In the genomic region with DNA sequence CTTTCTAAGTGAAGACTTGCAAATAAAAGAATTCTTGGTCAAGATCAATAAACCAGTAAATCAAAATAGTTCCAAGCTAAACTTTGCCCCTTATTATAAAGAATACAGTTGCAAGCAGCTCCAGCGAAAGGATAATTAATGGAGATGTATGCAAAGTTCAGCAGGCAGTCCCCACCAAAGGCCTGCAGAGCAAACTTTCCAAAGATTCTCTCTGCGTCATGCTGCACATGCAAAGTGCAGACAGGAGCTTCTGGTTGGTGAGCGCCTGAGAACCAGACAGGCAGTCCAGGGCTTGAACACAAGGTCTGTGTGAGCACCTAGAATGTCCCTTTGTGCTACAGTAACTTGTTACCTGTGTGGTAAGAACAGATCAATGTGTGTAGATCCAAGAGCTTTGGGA, we compare ENCODE assay signal across 17 mouse cellular contexts.
"Had no signal": no experiment of that assay in that cellular context is flagged by ENCODE, and none has a peak within 500 bp of the region (broad histone marks: within the 10 kb centered on the region; RNA-seq: fewer than 3 reads in every experiment).

No protein-coding gene starts in this region.

- ATAC-seq: intestine, embryonic 16.5 days; liver, postnatal 0 days; lung, postnatal 0 days had no signal

- DNase-seq: kidney, adult 18-20 months; kidney, adult 9 months; kidney, postnatal 14 days; kidney, postnatal 4 days; left cerebral cortex, postnatal 4 days; liver, postnatal 0 days; lung, embryonic 14.5 days; thymus, adult 2 months; thymus, postnatal 14 days; thymus, postnatal 4 days had no signal

- H3K4me3 ChIP-seq: limb, embryonic 12.5 days; limb, embryonic 15.5 days had no signal

- H3K9me3 ChIP-seq: limb, embryonic 12.5 days; limb, embryonic 15.5 days had no signal

- H3K27ac ChIP-seq: limb, embryonic 12.5 days; limb, embryonic 15.5 days; liver, embryonic 14.5 days; macrophage had no signal

- H3K27me3 ChIP-seq: limb, embryonic 12.5 days; limb, embryonic 15.5 days had no signal

- H3K9ac ChIP-seq: limb, embryonic 12.5 days; limb, embryonic 15.5 days; liver, embryonic 14.5 days; liver, postnatal 0 days; lung, embryonic 14.5 days had no signal

- H3K36me3 ChIP-seq: limb, embryonic 12.5 days had no signal

- H3K4me2 ChIP-seq: limb, embryonic 12.5 days; limb, embryonic 15.5 days; liver, embryonic 11.5 days; lung, embryonic 14.5 days had no signal
